Mouse (Mus musculus): ENCODE results near the gene Vash1.

GRCm38 (mm10) chr12:86648489-86648888 lies 30.0 kb upstream of the Vash1 start:
- no peak for TF ChIP-seq CTCF (IDR thresholded peaks at IDR 0.05; ENCODE audit: low read depth, low read length)
- no peak for TF ChIP-seq POLR2A (IDR thresholded peaks at IDR 0.05; ENCODE audit: borderline replicate concordance, low read depth, low read length)

Measured in bone marrow macrophage, adult 2 months (primary cell).